Comparison of ENCODE assay signal across 10 mouse cellular contexts in the genomic region with DNA sequence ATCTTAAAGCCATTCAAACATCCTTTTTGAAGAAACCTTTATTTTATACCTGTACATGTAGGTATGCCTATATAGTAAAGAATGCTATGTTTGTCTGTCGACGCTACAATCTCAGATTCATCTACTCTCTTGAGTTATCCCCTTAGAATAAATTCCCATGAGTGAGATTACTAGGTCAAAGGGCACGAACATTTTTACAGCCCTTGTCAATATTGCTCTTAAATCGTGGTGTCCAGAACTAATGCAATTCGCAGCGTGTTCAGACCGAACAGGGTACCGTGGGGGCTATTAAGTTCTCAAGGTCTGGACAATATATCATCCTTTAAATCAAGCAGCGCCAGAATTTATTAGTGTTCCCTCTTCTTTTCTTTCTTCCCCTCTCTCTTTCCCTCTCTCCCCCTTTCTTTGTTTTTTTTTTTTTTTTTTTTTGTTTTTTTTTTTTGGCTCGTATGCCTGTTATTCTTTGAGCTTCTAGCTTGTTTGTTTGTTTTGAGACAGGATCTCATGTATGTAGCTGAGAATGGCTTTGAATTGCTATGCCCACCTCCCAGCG. TPM values are rescaled to one million over a fixed set of nuclear protein-coding genes. Genes with fewer than 3 reads are reported as not detected.
DNase-seq lines count a peak whose midpoint lies in the region; ATAC-seq and TF ChIP-seq lines count a peak whose summit lies in the region.
"Had no signal": no experiment of that assay in that cellular context is flagged by ENCODE, and none has a peak within 500 bp of the region (broad histone marks: within the 10 kb centered on the region; RNA-seq: fewer than 3 reads in every experiment).

No protein-coding gene starts in this region.

- H3K9ac ChIP-seq in hindbrain, embryonic 12.5 days, result no peak overlapping the region
- H3K9ac ChIP-seq in stomach, embryonic 15.5 days, result no peak overlapping the region
- no peak overlapping the region for H3K9ac ChIP-seq in stomach, postnatal 0 days (ENCODE audit: low read length)
- no peak overlapping the region for H3K9ac ChIP-seq in limb, embryonic 13.5 days

- TF ChIP-seq EP300 in stomach, postnatal 0 days (optimal IDR thresholded peaks at IDR 0.05), result no peak

- H3K4me2 ChIP-seq in hindbrain, embryonic 12.5 days (replicated peaks), result no peak overlapping the region
- peak overlapping the region; percentile 19; the same call in 1 of the 2 replicates for H3K4me2 ChIP-seq in stomach, embryonic 15.5 days
- no peak overlapping the region for H3K4me2 ChIP-seq in stomach, postnatal 0 days (replicated peaks; ENCODE audit: low read depth)
- H3K4me2 ChIP-seq in limb, embryonic 13.5 days (replicated peaks), result peak overlapping the region; percentile 45

- H3K27ac ChIP-seq in hindbrain, embryonic 10.5 days, result no peak overlapping the region
- no peak overlapping the region for H3K27ac ChIP-seq in hindbrain, embryonic 12.5 days
- no peak overlapping the region for H3K27ac ChIP-seq in stomach, embryonic 15.5 days
- H3K27ac ChIP-seq in stomach, postnatal 0 days (replicated peaks), result no peak overlapping the region
- no peak overlapping the region for H3K27ac ChIP-seq in limb, embryonic 13.5 days

- no peaks in the 10 kb centered on the region for H3K9me3 ChIP-seq in hindbrain, embryonic 10.5 days
- H3K9me3 ChIP-seq in hindbrain, embryonic 12.5 days (replicated peaks), result no peaks in the 10 kb centered on the region
- H3K9me3 ChIP-seq in stomach, embryonic 15.5 days, result no peaks in the 10 kb centered on the region
- H3K9me3 ChIP-seq in stomach, postnatal 0 days (ENCODE audit: control insufficient read depth, low read length), result no peaks in the 10 kb centered on the region
- no peaks in the 10 kb centered on the region for H3K9me3 ChIP-seq in limb, embryonic 13.5 days

- no peak for DNase-seq in hindbrain, embryonic 10.5 days (ENCODE audit: low spot score)
- DNase-seq in stomach, postnatal 0 days (ENCODE audit: low spot score), result no peak
- peak; percentile 9 for DNase-seq in yolk sac, embryonic 10.5 days (ENCODE audit: low spot score)
- DNase-seq in ovary, postnatal 36 days (ENCODE audit: low spot score), result no peak
- DNase-seq: cerebellum, postnatal 36 days; layer of hippocampus, postnatal 36 days had no signal

- peaks cover 14% of the 10 kb centered on the region for H3K4me1 ChIP-seq in hindbrain, embryonic 10.5 days (replicated peaks)
- H3K4me1 ChIP-seq in hindbrain, embryonic 12.5 days, result no peaks in the 10 kb centered on the region
- no peaks in the 10 kb centered on the region for H3K4me1 ChIP-seq in stomach, embryonic 15.5 days
- no peaks in the 10 kb centered on the region for H3K4me1 ChIP-seq in stomach, postnatal 0 days (replicated peaks; ENCODE audit: control insufficient read depth, insufficient read depth)
- H3K4me1 ChIP-seq in limb, embryonic 13.5 days, result no peaks in the 10 kb centered on the region

- H3K4me3 ChIP-seq in hindbrain, embryonic 10.5 days, result peak overlapping the region; percentile 20; the same call in 1 of the 2 replicates
- H3K4me3 ChIP-seq in hindbrain, embryonic 12.5 days, result no peak overlapping the region
- no peak overlapping the region for H3K4me3 ChIP-seq in stomach, embryonic 15.5 days (replicated peaks)
- H3K4me3 ChIP-seq in stomach, postnatal 0 days (ENCODE audit: low read depth, low read length), result no peak overlapping the region
- peak overlapping the region; percentile 2; the same call in 1 of the 2 replicates for H3K4me3 ChIP-seq in limb, embryonic 13.5 days

- WGBS in hindbrain, embryonic 10.5 days, result 64% methylated on average over 11 of the region's 11 CpGs
- WGBS in hindbrain, embryonic 12.5 days, result 59% methylated on average over 11 of the region's 11 CpGs
- WGBS in stomach, embryonic 15.5 days, result 54% methylated on average over 11 of the region's 11 CpGs
- 59% methylated on average over 11 of the region's 11 CpGs for WGBS in stomach, postnatal 0 days
- 35% methylated on average over 11 of the region's 11 CpGs for WGBS in limb, embryonic 13.5 days

- ATAC-seq in hindbrain, embryonic 12.5 days (ENCODE audit: low FRiP score), result no peak
- ATAC-seq in stomach, embryonic 15.5 days (ENCODE audit: insufficient read depth, low FRiP score, low read depth), result no peak
- no peak for ATAC-seq in stomach, postnatal 0 days (ENCODE audit: low FRiP score, low TSS enrichment)
- ATAC-seq in limb, embryonic 13.5 days (ENCODE audit: low FRiP score, low read depth), result no peak
- ATAC-seq in activated CD4-positive, CD25-positive, alpha-beta regulatory T cell, adult 4 months, result no peak

- TF ChIP-seq CTCF in stomach, postnatal 0 days (IDR thresholded peaks at IDR 0.05; ENCODE audit: low read depth), result no peak

- no peaks in the 10 kb centered on the region for H3K36me3 ChIP-seq in hindbrain, embryonic 10.5 days
- no peaks in the 10 kb centered on the region for H3K36me3 ChIP-seq in hindbrain, embryonic 12.5 days
- H3K36me3 ChIP-seq in stomach, embryonic 15.5 days, result no peaks in the 10 kb centered on the region
- H3K36me3 ChIP-seq in stomach, postnatal 0 days (ENCODE audit: control insufficient read depth, insufficient read depth, low read length), result no peaks in the 10 kb centered on the region
- H3K36me3 ChIP-seq in limb, embryonic 13.5 days, result no peaks in the 10 kb centered on the region

- H3K27me3 ChIP-seq in hindbrain, embryonic 10.5 days (ENCODE audit: insufficient read depth, poor library complexity, severe bottlenecking), result no peaks in the 10 kb centered on the region
- no peaks in the 10 kb centered on the region for H3K27me3 ChIP-seq in hindbrain, embryonic 12.5 days
- no peaks in the 10 kb centered on the region for H3K27me3 ChIP-seq in stomach, embryonic 15.5 days (replicated peaks)
- H3K27me3 ChIP-seq in stomach, postnatal 0 days (ENCODE audit: control insufficient read depth, insufficient read depth, low read length), result no peaks in the 10 kb centered on the region
- H3K27me3 ChIP-seq in limb, embryonic 13.5 days, result no peaks in the 10 kb centered on the region

RNA-seq across cellular contexts. Expression of gene Spats2, which starts 12.8 kb away (rescaled TPM):
- 58.4 and 62.6 TPM in 2 replicates for polyA plus RNA-seq in hindbrain, embryonic 10.5 days (2016; fragmentation: Nextera tagmentation; extraction: Ambion mirVana)
- 72.7 and 73.6 TPM in 2 replicates for polyA plus RNA-seq in hindbrain, embryonic 12.5 days (2016; fragmentation: Nextera tagmentation; extraction: Ambion mirVana)
- polyA plus RNA-seq in stomach, embryonic 15.5 days (2015; fragmentation: Nextera tagmentation; extraction: Ambion mirVana), result 28.3 and 32.1 TPM in 2 replicates
- 13.7 and 13.9 TPM in 2 replicates for polyA plus RNA-seq in stomach, postnatal 0 days (2015; fragmentation: Nextera tagmentation; extraction: Ambion mirVana)
- polyA plus RNA-seq in limb, embryonic 13.5 days (2015; fragmentation: Nextera tagmentation; extraction: Ambion mirVana), result 50.3 and 50.5 TPM in 2 replicates
- polyA plus RNA-seq in activated CD4-positive, CD25-positive, alpha-beta regulatory T cell, adult 4 months (2017; shearing (Covaris generic)), result not detected

RNA-seq across cellular contexts. Expression of gene Dnajc22, which starts 19.9 kb away (rescaled TPM):
- 1.9 and 2.2 TPM in 2 replicates for polyA plus RNA-seq in hindbrain, embryonic 10.5 days (2016; fragmentation: Nextera tagmentation; extraction: Ambion mirVana)
- polyA plus RNA-seq in hindbrain, embryonic 12.5 days (2016; fragmentation: Nextera tagmentation; extraction: Ambion mirVana), result 3.2 and 3.3 TPM in 2 replicates
- polyA plus RNA-seq in stomach, embryonic 15.5 days (2015; fragmentation: Nextera tagmentation; extraction: Ambion mirVana), result 18.6 and 23.0 TPM in 2 replicates
- polyA plus RNA-seq in stomach, postnatal 0 days (2015; fragmentation: Nextera tagmentation; extraction: Ambion mirVana), result 13.5 and 14.4 TPM in 2 replicates
- polyA plus RNA-seq in limb, embryonic 13.5 days (2015; fragmentation: Nextera tagmentation; extraction: Ambion mirVana), result 0.83 and 1.0 TPM in 2 replicates
- not detected for polyA plus RNA-seq in activated CD4-positive, CD25-positive, alpha-beta regulatory T cell, adult 4 months (2017; shearing (Covaris generic))

RNA-seq across cellular contexts. Expression of gene C1ql4, which starts 25.3 kb away (rescaled TPM):
- polyA plus RNA-seq in hindbrain, embryonic 10.5 days (2016; fragmentation: Nextera tagmentation; extraction: Ambion mirVana), result 0.78 and 8.7 TPM in 2 replicates
- 18.4 and 18.7 TPM in 2 replicates for polyA plus RNA-seq in hindbrain, embryonic 12.5 days (2016; fragmentation: Nextera tagmentation; extraction: Ambion mirVana)
- polyA plus RNA-seq in stomach, embryonic 15.5 days (2015; fragmentation: Nextera tagmentation; extraction: Ambion mirVana), result 0.09 TPM in 1 of 2 replicates, not detected in the other
- polyA plus RNA-seq in stomach, postnatal 0 days (2015; fragmentation: Nextera tagmentation; extraction: Ambion mirVana), result not detected in 2 replicates
- polyA plus RNA-seq in limb, embryonic 13.5 days (2015; fragmentation: Nextera tagmentation; extraction: Ambion mirVana), result not detected in 2 replicates
- not detected for polyA plus RNA-seq in activated CD4-positive, CD25-positive, alpha-beta regulatory T cell, adult 4 months (2017; shearing (Covaris generic))

RNA-seq across cellular contexts. Expression of gene Troap, which starts 38.5 kb away (rescaled TPM):
- polyA plus RNA-seq in hindbrain, embryonic 10.5 days (2016; fragmentation: Nextera tagmentation; extraction: Ambion mirVana), result 41.6 and 46.8 TPM in 2 replicates
- 24.1 and 29.2 TPM in 2 replicates for polyA plus RNA-seq in hindbrain, embryonic 12.5 days (2016; fragmentation: Nextera tagmentation; extraction: Ambion mirVana)
- 24.6 and 29.2 TPM in 2 replicates for polyA plus RNA-seq in stomach, embryonic 15.5 days (2015; fragmentation: Nextera tagmentation; extraction: Ambion mirVana)
- 5.1 and 7.1 TPM in 2 replicates for polyA plus RNA-seq in stomach, postnatal 0 days (2015; fragmentation: Nextera tagmentation; extraction: Ambion mirVana)
- 36.2 and 37.5 TPM in 2 replicates for polyA plus RNA-seq in limb, embryonic 13.5 days (2015; fragmentation: Nextera tagmentation; extraction: Ambion mirVana)
- 1 to 10 TPM; 3.6 to 4.4 TPM for polyA plus RNA-seq in activated CD4-positive, CD25-positive, alpha-beta regulatory T cell, adult 4 months (2017; shearing (Covaris generic))

RNA-seq across cellular contexts. Expression of gene Prph, which starts 57.9 kb away (rescaled TPM):
- polyA plus RNA-seq in hindbrain, embryonic 10.5 days (2016; fragmentation: Nextera tagmentation; extraction: Ambion mirVana), result 9.7 and 14.4 TPM in 2 replicates
- polyA plus RNA-seq in hindbrain, embryonic 12.5 days (2016; fragmentation: Nextera tagmentation; extraction: Ambion mirVana), result 23.3 and 35.6 TPM in 2 replicates
- polyA plus RNA-seq in stomach, embryonic 15.5 days (2015; fragmentation: Nextera tagmentation; extraction: Ambion mirVana), result 33.5 and 38.7 TPM in 2 replicates
- polyA plus RNA-seq in stomach, postnatal 0 days (2015; fragmentation: Nextera tagmentation; extraction: Ambion mirVana), result 25.7 and 28.6 TPM in 2 replicates
- 1.0 and 1.2 TPM in 2 replicates for polyA plus RNA-seq in limb, embryonic 13.5 days (2015; fragmentation: Nextera tagmentation; extraction: Ambion mirVana)
- not detected for polyA plus RNA-seq in activated CD4-positive, CD25-positive, alpha-beta regulatory T cell, adult 4 months (2017; shearing (Covaris generic))

Comparison
In these comparisons a context has a peak if more than half of its experiments do, and no peak if none do; other contexts are left out.
1. H3K4me3 ChIP-seq: peak in hindbrain, embryonic 10.5 days (single experiment) and limb, embryonic 13.5 days (single experiment); none in hindbrain, embryonic 12.5 days (single experiment), stomach, embryonic 15.5 days (single experiment) and stomach, postnatal 0 days (single experiment).
2. H3K4me2 ChIP-seq: peak in stomach, embryonic 15.5 days (single experiment) and limb, embryonic 13.5 days (single experiment); none in hindbrain, embryonic 12.5 days (single experiment) and stomach, postnatal 0 days (single experiment).
3. RNA of gene Spats2, which starts 12.8 kb away (polyA plus RNA-seq): 72.7 to 73.6 TPM in hindbrain, embryonic 12.5 days, 58.4 to 62.6 TPM in hindbrain, embryonic 10.5 days, 50.3 to 50.5 TPM in limb, embryonic 13.5 days, 28.3 to 32.1 TPM in stomach, embryonic 15.5 days and 13.7 to 13.9 TPM in stomach, postnatal 0 days; not detected in activated CD4-positive, CD25-positive, alpha-beta regulatory T cell, adult 4 months; every median in the first group is over 10 times any median in the second.